Mouse (Mus musculus): Measurements from ENCODE around the gene H3f3a. TPM values are rescaled to one million over a fixed set of nuclear protein-coding genes. Genes with fewer than 3 reads are reported as not detected.

H3f3a gene
- total and polyA plus RNA-seq, 3 experiments, result 571 to 1,420 (median 715) TPM

DNA sequence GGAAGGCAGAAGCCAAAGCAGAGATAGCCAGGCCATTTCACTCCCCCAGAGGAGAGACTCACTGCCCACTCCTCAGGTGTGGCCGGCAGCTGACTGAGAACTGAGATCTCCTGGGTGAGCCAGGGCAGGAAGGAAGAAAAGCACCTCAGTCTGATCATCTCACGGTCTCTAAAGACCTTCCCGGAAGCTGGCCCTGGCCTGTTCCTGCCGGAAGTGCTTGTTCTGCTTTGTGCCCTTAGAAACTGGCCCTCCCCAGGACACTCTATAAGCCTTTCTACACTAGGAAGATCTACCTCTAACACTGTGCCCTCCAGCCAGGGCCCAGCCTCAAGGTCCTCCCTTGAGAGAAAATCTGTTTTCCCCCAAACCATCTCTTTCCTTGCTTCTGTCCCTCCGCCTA lies 42.4 kb downstream of the H3f3a start:
- no peak overlapping the region for H3K4me3 ChIP-seq (replicated peaks in 1 of 3; ENCODE audit: low read depth in 2 of 3, low read length in 2 of 3, poor library complexity in 1 of 3)
- no peak overlapping the region for H3K27ac ChIP-seq (ENCODE audit: insufficient read depth, low read depth)
- peaks cover 17 to 22% of the 10 kb centered on the region in 2 experiments for H3K4me1 ChIP-seq (ENCODE audit: control insufficient read depth in 1 of 2, insufficient read depth in 2 of 2)
- H3K4me2 ChIP-seq (ENCODE audit: insufficient read depth, low read depth, poor library complexity, severe bottlenecking), result no peak overlapping the region
- TF ChIP-seq MYC (IDR thresholded peaks at IDR 0.05; ENCODE audit: low read depth, low read length) (no peak), SMC3 (IDR thresholded peaks at IDR 0.05; ENCODE audit: low read depth, low read length) (no peak), USF1 (IDR thresholded peaks at IDR 0.05; ENCODE audit: low read depth, low read length) (no peak), SIN3A (IDR thresholded peaks at IDR 0.05; ENCODE audit: low read length) (no peak), RCOR1 (conservative IDR thresholded peaks at IDR 0.05; ENCODE audit: low read depth, low read length) (no peak), KAT2A (IDR thresholded peaks at IDR 0.05; ENCODE audit: insufficient replicate concordance, low read length) (no peak), HCFC1 (IDR thresholded peaks at IDR 0.05; ENCODE audit: low read depth, low read length) (no peak), ETS1 (conservative IDR thresholded peaks at IDR 0.05; ENCODE audit: low read depth, low read length) (no peak), TBP (conservative IDR thresholded peaks at IDR 0.05; ENCODE audit: low read depth, low read length) (no peak), BHLHE40 (IDR thresholded peaks at IDR 0.05; ENCODE audit: low read depth, low read length) (no peak), ZNF384 (IDR thresholded peaks at IDR 0.05; ENCODE audit: low read depth, low read length) (no peak), MAZ (IDR thresholded peaks at IDR 0.05; ENCODE audit: low read depth, low read length) (no peak), CHD1 (IDR thresholded peaks at IDR 0.05; ENCODE audit: low read depth, low read length) (no peak), PAX5 (IDR thresholded peaks at IDR 0.05; ENCODE audit: low read length) (no peak), POLR2AphosphoS2 (IDR thresholded peaks at IDR 0.05; ENCODE audit: low read depth, low read length) (no peak), ZMIZ1 (IDR thresholded peaks at IDR 0.05; ENCODE audit: low read depth, low read length) (no peak), JUND (conservative IDR thresholded peaks at IDR 0.05; ENCODE audit: low read depth, low read length) (no peak), MAX (IDR thresholded peaks at IDR 0.05; ENCODE audit: low read length) (no peak)
- no peaks in the 10 kb centered on the region for H3K79me2 ChIP-seq (replicated peaks; ENCODE audit: control insufficient read depth, extremely low read depth, insufficient read depth, poor library complexity, severe bottlenecking)
- peaks cover 4% of the 10 kb centered on the region for H3K27me3 ChIP-seq (replicated peaks)
- no peak overlapping the region for H3K9ac ChIP-seq (ENCODE audit: insufficient read depth, low read depth)
- in situ Hi-C loops (cut with MboI; ENCODE audit: low pct_ligation_motif_present, low pct_unique_long_range_greater_than_20kb, low sequenced_read_pairs) (loop anchor here (25.0 kb wide), 1 partner anchor 509 kb away; the partner anchor contains the start of gene Psen2), dilution Hi-C loops (cut with MboI; ENCODE audit: extremely low pct_ligation_motif_present, extremely low pct_unique_long_range_greater_than_20kb, low sequenced_read_pairs) (no loop called here)
- H3K36me3 ChIP-seq (replicated peaks in 1 of 2; ENCODE audit: control insufficient read depth in 1 of 2, insufficient read depth in 1 of 2, low read length in 1 of 2), result no peaks in the 10 kb centered on the region
- DNase-seq (ENCODE audit: extremely low read depth), result no peak
- peaks cover 17% of the 10 kb centered on the region for H3K9me3 ChIP-seq (replicated peaks; ENCODE audit: low read length)

DNA sequence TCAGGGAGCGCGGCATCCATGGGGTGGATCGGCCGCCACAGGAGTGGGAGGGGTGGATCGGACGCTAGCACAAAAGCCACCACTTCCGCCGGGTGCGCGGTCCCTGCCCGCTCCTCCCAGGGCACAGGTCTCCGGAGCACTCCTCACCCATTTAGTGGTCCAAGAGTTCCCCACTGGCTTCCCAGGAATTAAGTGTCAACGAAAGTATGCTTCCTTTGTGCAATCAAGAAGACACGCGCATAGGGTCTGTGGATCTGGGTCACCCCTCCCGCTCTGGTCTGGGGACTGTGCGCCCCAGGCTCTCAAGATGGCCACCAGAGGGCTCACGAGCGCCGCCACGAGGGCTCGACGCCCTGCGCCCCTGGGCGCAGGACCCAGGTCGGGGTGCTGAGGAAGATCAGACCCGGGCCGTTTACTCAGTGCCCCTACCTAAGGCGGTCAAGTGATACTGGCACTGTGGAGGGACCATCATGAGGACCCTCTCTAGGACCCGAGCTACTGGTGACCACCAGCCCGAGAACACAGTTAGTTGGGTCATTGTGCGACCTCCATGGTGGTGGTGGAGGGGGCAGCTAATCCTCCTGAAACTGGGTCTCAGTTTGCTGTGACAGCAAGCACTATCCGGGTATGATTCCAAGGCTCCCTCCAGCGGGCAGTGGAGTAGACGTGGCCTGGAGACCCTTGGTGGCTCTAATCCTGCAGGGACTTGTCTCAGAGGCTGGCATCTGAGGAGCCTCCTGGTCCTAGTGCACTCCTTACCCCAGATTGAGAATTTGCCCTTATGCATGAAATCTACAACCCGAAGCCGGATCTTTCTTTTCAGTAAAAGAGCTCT lies 45.2 kb downstream of the H3f3a start:
- H3K27me3 ChIP-seq (replicated peaks), result peaks cover 4% of the 10 kb centered on the region
- H3K27ac ChIP-seq (ENCODE audit: insufficient read depth, low read depth), result peak overlapping the region; percentile 25; the same call in 1 of the 2 replicates
- TF ChIP-seq USF2 (conservative IDR thresholded peaks at IDR 0.05; ENCODE audit: low read depth, low read length) (no peak), ZKSCAN1 (IDR thresholded peaks at IDR 0.05; ENCODE audit: borderline replicate concordance, low read depth, low read length) (no peak), CTCF (conservative IDR thresholded peaks at IDR 0.05 in 1 of 2, IDR thresholded peaks at IDR 0.05 in 1 of 2; ENCODE audit: low read depth in 2 of 2, low read length in 2 of 2) (peak; percentile 7 to 80; a peak in 2 of 4 replicates), POLR2AphosphoS2 (IDR thresholded peaks at IDR 0.05; ENCODE audit: low read depth, low read length) (no peak), IRF4 (IDR thresholded peaks at IDR 0.05; ENCODE audit: low read depth, low read length) (peak; percentile 42; the same call in 1 of the 2 replicates), SMC3 (IDR thresholded peaks at IDR 0.05; ENCODE audit: low read depth, low read length) (peak; percentile 60), UBTF (IDR thresholded peaks at IDR 0.05; ENCODE audit: low read depth, low read length) (no peak), ELF1 (IDR thresholded peaks at IDR 0.05; ENCODE audit: low read depth, low read length) (no peak), RCOR1 (conservative IDR thresholded peaks at IDR 0.05; ENCODE audit: low read depth, low read length) (no peak), KAT2A (IDR thresholded peaks at IDR 0.05; ENCODE audit: insufficient replicate concordance, low read length) (no peak), GABPA (IDR thresholded peaks at IDR 0.05; ENCODE audit: insufficient replicate concordance, low read depth, low read length) (no peak), MAX (IDR thresholded peaks at IDR 0.05; ENCODE audit: low read length) (peak; percentile 60), MEF2A (IDR thresholded peaks at IDR 0.05; ENCODE audit: borderline replicate concordance, low read depth, low read length) (no peak), MAZ (IDR thresholded peaks at IDR 0.05; ENCODE audit: low read depth, low read length) (0 out of 2 replicates have a peak, but pooled peaks have one; percentile 63), RAD21 (IDR thresholded peaks at IDR 0.05; ENCODE audit: low read depth, low read length) (peak; percentile 40), ZNF384 (IDR thresholded peaks at IDR 0.05; ENCODE audit: low read depth, low read length) (no peak), JUND (conservative IDR thresholded peaks at IDR 0.05; ENCODE audit: low read depth, low read length) (no peak), MAFK (IDR thresholded peaks at IDR 0.05; ENCODE audit: insufficient replicate concordance, low read length) (no peak), MXI1 (IDR thresholded peaks at IDR 0.05; ENCODE audit: low read depth, low read length) (no peak), HCFC1 (IDR thresholded peaks at IDR 0.05; ENCODE audit: low read depth, low read length) (no peak; the same call in 1 of the 2 replicates)

More for the DNA sequence above, 45.2 kb downstream of the H3f3a start:
- H3K79me2 ChIP-seq (replicated peaks; ENCODE audit: control insufficient read depth, extremely low read depth, insufficient read depth, poor library complexity, severe bottlenecking), result no peaks in the 10 kb centered on the region
- peaks cover 17 to 31% of the 10 kb centered on the region in 2 experiments for H3K4me1 ChIP-seq (ENCODE audit: control insufficient read depth in 1 of 2, insufficient read depth in 2 of 2)
- H3K4me3 ChIP-seq (replicated peaks in 1 of 3; ENCODE audit: low read depth in 2 of 3, low read length in 2 of 3, poor library complexity in 1 of 3), result peak overlapping the region; percentile 46 to 75 (median 53)
- in situ Hi-C loops (cut with MboI; ENCODE audit: low pct_ligation_motif_present, low pct_unique_long_range_greater_than_20kb, low sequenced_read_pairs), result loop anchor here (5.0 to 25.0 kb wide), 3 partner anchors 39 to 506 kb away; partner anchors contain the start of gene Psen2
- peaks cover 5% of the 10 kb centered on the region for H3K9me3 ChIP-seq (replicated peaks; ENCODE audit: low read length)
- H3K36me3 ChIP-seq (replicated peaks in 1 of 2; ENCODE audit: control insufficient read depth in 1 of 2, insufficient read depth in 1 of 2, low read length in 1 of 2), result no peaks in the 10 kb centered on the region
- DNase-seq (ENCODE audit: extremely low read depth), result peak; percentile 45
- dilution Hi-C loops (cut with MboI; ENCODE audit: extremely low pct_ligation_motif_present, extremely low pct_unique_long_range_greater_than_20kb, low sequenced_read_pairs), result no loop called here
- peak overlapping the region; percentile 35 for H3K4me2 ChIP-seq (ENCODE audit: insufficient read depth, low read depth, poor library complexity, severe bottlenecking)
- H3K9ac ChIP-seq (ENCODE audit: insufficient read depth, low read depth), result peak overlapping the region; percentile 16

All from CH12.LX (cell line).